Mouse (Mus musculus) natural killer cell, adult 2 months (primary cell): ENCODE measurements around the gene Lactbl1.

Source experiments
- DNase-seq, 2 experiments: peaks; one replicate each; pipeline ENCODE4 v3.0.0; 2022; ENCODE audit warnings: low spot score in 2 of 2

Gene Lactbl1

DNA sequence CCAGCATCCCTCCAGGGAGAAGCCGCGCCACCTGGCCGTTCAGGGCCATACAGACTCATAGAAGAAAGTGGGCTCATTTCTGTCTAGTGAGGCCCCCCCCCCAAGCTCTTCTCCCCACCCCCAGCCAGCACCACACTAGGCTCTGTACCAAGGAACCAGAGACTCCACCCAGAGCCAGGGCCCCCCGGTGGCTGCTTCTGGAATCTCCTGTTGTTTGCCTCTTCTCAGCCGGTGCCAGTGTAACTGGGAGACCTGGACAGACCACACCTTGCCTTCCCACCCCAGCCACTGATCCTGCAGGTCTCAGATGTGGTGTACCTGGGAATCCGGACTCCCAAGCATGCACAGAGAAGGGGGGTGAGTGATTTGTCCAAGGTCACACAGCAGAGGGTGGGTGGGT, 62.1 kb downstream of the Lactbl1 start:
- DNase-seq, result no peak

DNA sequence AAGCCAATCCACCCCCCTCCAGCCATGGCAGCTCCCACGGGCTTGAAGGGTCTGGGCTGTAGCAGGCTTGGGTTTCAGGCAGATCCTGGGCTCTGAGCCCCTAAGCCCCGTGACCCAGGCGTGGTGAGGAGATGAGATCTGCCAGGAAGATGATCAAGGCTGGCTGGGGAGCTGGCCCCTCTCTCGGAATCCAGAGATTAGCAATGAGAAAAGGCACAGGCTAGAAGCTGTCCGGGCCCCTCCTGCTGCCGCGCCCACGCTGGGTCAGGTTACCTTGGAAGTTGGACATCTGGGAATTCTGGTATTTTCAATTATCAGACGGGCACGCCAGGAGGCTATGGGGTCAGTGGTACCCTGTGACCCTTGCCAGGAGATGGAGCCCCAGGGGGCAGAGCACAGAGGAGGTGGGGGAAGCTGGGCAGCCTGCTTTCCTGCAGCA, 63.0 kb downstream of the Lactbl1 start:
- DNase-seq, result no peak

DNA sequence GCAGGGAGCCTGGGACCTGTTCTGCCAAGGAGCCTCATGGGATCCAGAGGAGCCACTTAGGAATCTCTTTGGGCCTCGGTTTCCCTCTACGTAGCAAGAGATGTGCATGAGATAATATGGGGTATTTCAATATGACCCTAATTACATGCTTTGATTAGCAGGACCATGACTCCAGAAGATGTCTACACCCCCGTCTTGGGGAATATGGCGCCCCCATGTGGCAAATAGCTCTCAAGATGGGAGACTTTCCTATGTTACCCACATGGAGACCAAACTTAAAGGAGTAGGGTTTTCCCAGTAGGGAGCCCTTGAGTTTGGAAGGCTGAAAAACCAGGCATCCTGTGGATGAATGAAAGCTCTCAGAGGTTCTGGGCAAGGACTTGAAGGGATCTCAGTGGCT, 65.7 kb downstream of the Lactbl1 start:
- no peak for DNase-seq
